ENCODE assay signal across 24 mouse cellular contexts in the genomic region with DNA sequence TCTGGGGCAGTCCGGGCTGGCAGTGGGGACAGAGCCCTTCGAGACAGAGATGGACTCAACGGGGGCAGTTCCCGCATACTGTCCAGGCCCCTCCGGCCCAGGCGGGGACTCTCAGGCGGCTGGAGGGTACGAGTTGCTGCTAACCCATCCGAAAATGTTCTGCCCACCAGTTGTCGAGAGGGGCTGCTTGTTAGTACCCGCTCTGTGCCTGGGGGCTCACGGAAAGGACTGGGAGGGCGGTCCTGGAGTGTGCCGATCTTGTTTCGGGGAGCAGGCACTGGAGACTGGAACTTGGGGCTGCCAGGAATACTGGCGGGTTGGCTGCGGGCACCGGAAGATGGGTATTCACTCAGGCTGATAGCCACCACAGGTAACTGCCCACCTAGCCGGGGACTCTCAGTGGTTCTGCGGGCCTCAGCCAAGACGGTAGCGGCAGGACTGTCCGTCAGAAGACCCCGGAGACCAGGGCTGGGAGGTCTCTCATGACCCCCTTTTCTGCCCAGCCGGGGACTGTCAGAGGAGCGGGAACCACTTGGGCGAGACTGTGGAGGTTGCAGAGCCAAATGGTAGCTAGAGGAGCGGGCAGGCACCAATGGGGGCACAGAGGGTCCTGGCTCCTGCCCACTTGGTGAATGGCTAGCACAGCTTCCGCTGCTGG. TPM values are rescaled to one million over a fixed set of nuclear protein-coding genes. Genes with fewer than 3 reads are reported as not detected.
DNase-seq lines count a peak whose midpoint lies in the region; ATAC-seq and TF ChIP-seq lines count a peak whose summit lies in the region.
"Had no signal": no experiment of that assay in that cellular context is flagged by ENCODE, and none has a peak within 500 bp of the region (broad histone marks: within the 10 kb centered on the region; RNA-seq: fewer than 3 reads in every experiment).

No protein-coding gene starts in this region.

- no peak for ATAC-seq in heart, embryonic 12.5 days (ENCODE audit: insufficient number of reproducible peaks, low FRiP score)
- no peak for ATAC-seq in inflammation-experienced regulatory T-cells, adult 6 months
- ATAC-seq: forebrain, embryonic 13.5 days; forebrain, embryonic 15.5 days; forebrain, postnatal 0 days had no signal

- H3K27ac ChIP-seq in heart, embryonic 12.5 days (ENCODE audit: poor library complexity, severe bottlenecking), result no peak overlapping the region
- H3K27ac ChIP-seq in ES-E14 (ENCODE audit: insufficient read depth, low read depth, low read length, poor library complexity, severe bottlenecking), result no peak overlapping the region
- H3K27ac ChIP-seq: embryonic facial prominence, embryonic 10.5 days; embryonic facial prominence, embryonic 12.5 days; forebrain, embryonic 13.5 days; forebrain, embryonic 15.5 days had no signal

- H3K4me3 ChIP-seq in heart, embryonic 12.5 days, result no peak overlapping the region
- H3K4me3 ChIP-seq in E14TG2a.4 (replicated peaks; ENCODE audit: low read length) (peak overlapping the region; percentile 75), ES-E14 (ENCODE audit: insufficient read depth in 1 of 2, low read depth in 1 of 2, low read length in 2 of 2, poor library complexity in 1 of 2, severe bottlenecking in 1 of 2) (peak overlapping the region; percentile 43 to 54)
- H3K4me3 ChIP-seq: embryonic facial prominence, embryonic 10.5 days; embryonic facial prominence, embryonic 12.5 days; forebrain, embryonic 13.5 days; forebrain, embryonic 15.5 days had no signal

- peaks cover 78% of the 10 kb centered on the region for H3K36me3 ChIP-seq in heart, embryonic 12.5 days
- H3K36me3 ChIP-seq in E14TG2a.4 (ENCODE audit: insufficient read depth, low read length) (peaks cover under 1% of the 10 kb centered on the region; the same call in 1 of the 2 replicates), ES-E14 (ENCODE audit: control insufficient read depth, insufficient read depth, low read length, poor library complexity, severe bottlenecking) (no peaks in the 10 kb centered on the region)

- in situ Hi-C loops in ES-E14 (cut with MboI; ENCODE audit: low sequenced_read_pairs in 2 of 2, unreplicated experiment in 2 of 2), result no loop called here

- WGBS in heart, embryonic 12.5 days, result 92% methylated on average over 29 of the region's 29 CpGs

- H3K9me3 ChIP-seq in heart, embryonic 12.5 days (replicated peaks), result no peaks in the 10 kb centered on the region
- H3K9me3 ChIP-seq in E14TG2a.4 (ENCODE audit: low read length) (no peaks in the 10 kb centered on the region), ES-E14 (ENCODE audit: control insufficient read depth, insufficient read depth, low read depth, low read length) (no peaks in the 10 kb centered on the region)
- H3K9me3 ChIP-seq: embryonic facial prominence, embryonic 10.5 days; embryonic facial prominence, embryonic 12.5 days; forebrain, embryonic 13.5 days; forebrain, embryonic 15.5 days had no signal

- H3K9ac ChIP-seq in heart, embryonic 12.5 days, result no peak overlapping the region
- peak overlapping the region; percentile 2; the same call in 1 of the 2 replicates for H3K9ac ChIP-seq in ES-E14 (ENCODE audit: insufficient read depth, low read depth, low read length, poor library complexity, severe bottlenecking)
- H3K9ac ChIP-seq: embryonic facial prominence, embryonic 12.5 days; forebrain, embryonic 13.5 days; forebrain, embryonic 15.5 days; forebrain, postnatal 0 days had no signal

- no peak for TF ChIP-seq CTCF in E14TG2a.4 (conservative IDR thresholded peaks at IDR 0.05; ENCODE audit: low read length)

- no peak overlapping the region for H3K4me2 ChIP-seq in heart, embryonic 12.5 days
- H3K4me2 ChIP-seq: embryonic facial prominence, embryonic 12.5 days; forebrain, embryonic 13.5 days; forebrain, embryonic 15.5 days had no signal

- peaks cover 18% of the 10 kb centered on the region for H3K4me1 ChIP-seq in heart, embryonic 12.5 days (replicated peaks)
- H3K4me1 ChIP-seq in E14TG2a.4 (replicated peaks; ENCODE audit: low read depth, low read length) (peaks cover 42% of the 10 kb centered on the region), ES-E14 (ENCODE audit: control insufficient read depth in 2 of 2, insufficient read depth in 2 of 2, low read length in 2 of 2, poor library complexity in 1 of 2) (peaks cover 0 to 4% of the 10 kb centered on the region in 2 experiments; a peak in 1 of 4 replicates)

- DNase-seq in cerebellum, adult 11-12 months, result peak; percentile 46
- DNase-seq in cerebellum, adult 18-20 months, result no peak
- peak; percentile 92 for DNase-seq in heart, adult 11 months
- no peak for DNase-seq in ES-E14 (ENCODE audit: low read depth, low spot score)
- no peak for DNase-seq in adipocyte (ENCODE audit: low spot score)
- DNase-seq: adrenal gland, adult 8-10 months; adrenal gland, postnatal 14 days; adrenal gland, postnatal 36 days; B cell, adult 2 months; forebrain, postnatal 0 days had no signal

- H3K27me3 ChIP-seq in heart, embryonic 12.5 days (replicated peaks), result no peaks in the 10 kb centered on the region
- peaks cover 89% of the 10 kb centered on the region for H3K27me3 ChIP-seq in E14TG2a.4 (ENCODE audit: insufficient read depth, low read length)
- H3K27me3 ChIP-seq: CH12.LX; embryonic facial prominence, embryonic 12.5 days; forebrain, embryonic 13.5 days; forebrain, embryonic 15.5 days had no signal

TF ChIP-seq in ES-E14, 5 proteins besides CTCF, POLR2A, EP300 and RAD21:
- TF ChIP-seq ZC3H11A (IDR thresholded peaks at IDR 0.05; ENCODE audit: borderline replicate concordance, low read depth, low read length) (no peak), ZNF384 (IDR thresholded peaks at IDR 0.05; ENCODE audit: low read depth, low read length) (no peak)

RNA-seq across cellular contexts. Expression of gene Phldb1, which starts 19.2 kb away (rescaled TPM):
- 34.8 and 36.9 TPM in 2 replicates for polyA plus RNA-seq in heart, embryonic 12.5 days (2016; fragmentation: Nextera tagmentation; extraction: Ambion mirVana)
- 25.8 and 44.0 TPM in 2 replicates for total RNA-seq in ES-E14 (2012; rRNA removed)
- under 1 TPM; 0.41 to 0.92 (median 0.58) TPM for polyA plus RNA-seq in inflammation-experienced regulatory T-cells, adult 6 months (2017; shearing (Covaris generic))

RNA-seq across cellular contexts. Expression of gene Treh, which starts 42.8 kb away (rescaled TPM):
- polyA plus RNA-seq in heart, embryonic 12.5 days (2016; fragmentation: Nextera tagmentation; extraction: Ambion mirVana), result not detected in 2 replicates
- total RNA-seq in ES-E14 (2012; rRNA removed), result not detected in 2 replicates
- polyA plus RNA-seq in inflammation-experienced regulatory T-cells, adult 6 months (2017; shearing (Covaris generic)), result not detected
- total RNA-seq: adrenal gland, adult 18-20 months; adrenal gland, adult 8-10 months; adrenal gland, postnatal 14 days; adrenal gland, postnatal 36 days; CH12.LX; forebrain, postnatal 0 days; MEL had no signal
- polyA plus RNA-seq: CD4-positive, CD25-positive, alpha-beta regulatory T cell, adult 4 months; cerebellum, adult 2 months; embryonic facial prominence, embryonic 10.5 days; embryonic facial prominence, embryonic 12.5 days; embryonic facial prominence, embryonic 14.5 days; forebrain, embryonic 11.5 days; forebrain, embryonic 13.5 days; forebrain, embryonic 15.5 days; forebrain, postnatal 0 days had no signal

RNA-seq across cellular contexts. Expression of gene Arcn1, which starts 51.8 kb away (rescaled TPM):
- polyA plus RNA-seq in heart, embryonic 12.5 days (2016; fragmentation: Nextera tagmentation; extraction: Ambion mirVana), result 151 and 160 TPM in 2 replicates
- 46.4 and 72.3 TPM in 2 replicates for total RNA-seq in ES-E14 (2012; rRNA removed)
- polyA plus RNA-seq in inflammation-experienced regulatory T-cells, adult 6 months (2017; shearing (Covaris generic)), result 100 to 1,000 TPM in 1 of 3 experiments, 10 to 100 TPM in 2; 64.6 to 101 (median 67.3) TPM

RNA-seq across cellular contexts. Expression of gene Ift46, which starts 51.9 kb away (rescaled TPM):
- 63.1 and 71.9 TPM in 2 replicates for polyA plus RNA-seq in heart, embryonic 12.5 days (2016; fragmentation: Nextera tagmentation; extraction: Ambion mirVana)
- 49.1 and 64.4 TPM in 2 replicates for total RNA-seq in ES-E14 (2012; rRNA removed)
- 10 to 100 TPM; 43.4 to 67.5 (median 47.3) TPM for polyA plus RNA-seq in inflammation-experienced regulatory T-cells, adult 6 months (2017; shearing (Covaris generic))

Comparison
In these comparisons a context has a peak if more than half of its experiments do, and no peak if none do; other contexts are left out.
1. DNase-seq: peak in cerebellum, adult 11-12 months (single experiment) and heart, adult 11 months (single experiment); none in cerebellum, adult 18-20 months (0 of 2), ES-E14 (single experiment) and adipocyte (single experiment).
2. RNA of gene Phldb1, which starts 19.2 kb away (polyA plus RNA-seq): 34.8 to 36.9 TPM in heart, embryonic 12.5 days; 0.41 to 0.92 TPM in inflammation-experienced regulatory T-cells, adult 6 months; every median in the first group is over 10 times any median in the second.